Mouse (Mus musculus): ENCODE data around the gene Dennd4a. TPM values are rescaled to one million over a fixed set of nuclear protein-coding genes. Genes with fewer than 3 reads are reported as not detected.

Gene Dennd4a
- polyA plus RNA-seq, 1 experiment from 2014 or later: 6.3 TPM

GRCm38 (mm10) chr9:64792379-64793274, 18.5 kb upstream of the Dennd4a start:
- Histone ChIP-seq H3K27me3 (replicated peaks; ENCODE audit: insufficient read depth, low read length) (no peaks in the 10 kb centered on the region), H3K4me2 (replicated peaks; ENCODE audit: low read depth, low read length) (no peak overlapping the region), H3K9me3 (ENCODE audit: low read length) (no peaks in the 10 kb centered on the region), H3K4me3 (ENCODE audit: low read depth, low read length) (no peak overlapping the region), H3K4me1 (ENCODE audit: insufficient read depth, low read depth, low read length) (no peaks in the 10 kb centered on the region), H3K27ac (ENCODE audit: low read length) (peak overlapping the region; percentile 54), H3K36me3 (ENCODE audit: insufficient read depth, low read length) (no peaks in the 10 kb centered on the region), H3K9ac (replicated peaks; ENCODE audit: low read depth) (no peak overlapping the region)
- 36% methylated on average over 10 of the region's 10 CpGs for WGBS
- DNase-seq (ENCODE audit: low spot score) (peak; percentile 60), ATAC-seq (no peak)
- TF ChIP-seq EP300 (IDR thresholded peaks at IDR 0.05) (peak; percentile 32; the same call in 1 of the 2 replicates), CTCF (IDR thresholded peaks at IDR 0.05) (no peak)

GRCm38 (mm10) chr9:64793275-64793590, 17.9 kb upstream of the Dennd4a start:
- Histone ChIP-seq H3K9ac (replicated peaks; ENCODE audit: low read depth) (no peak overlapping the region), H3K27ac (ENCODE audit: low read length) (peak overlapping the region; percentile 81; the same call in 1 of the 2 replicates), H3K27me3 (replicated peaks; ENCODE audit: insufficient read depth, low read length) (no peaks in the 10 kb centered on the region), H3K4me1 (ENCODE audit: insufficient read depth, low read depth, low read length) (no peaks in the 10 kb centered on the region), H3K4me2 (replicated peaks; ENCODE audit: low read depth, low read length) (no peak overlapping the region), H3K9me3 (ENCODE audit: low read length) (no peaks in the 10 kb centered on the region), H3K36me3 (ENCODE audit: insufficient read depth, low read length) (no peaks in the 10 kb centered on the region), H3K4me3 (ENCODE audit: low read depth, low read length) (no peak overlapping the region)
- ATAC-seq (no peak), DNase-seq (ENCODE audit: low spot score) (no peak)
- no peak for TF ChIP-seq CTCF (IDR thresholded peaks at IDR 0.05)
- TF ChIP-seq EP300 (IDR thresholded peaks at IDR 0.05): no peak

- no peaks in the 10 kb centered on the region for H3K27me3 ChIP-seq (replicated peaks; ENCODE audit: insufficient read depth, low read length)
- no peaks in the 10 kb centered on the region for H3K36me3 ChIP-seq (ENCODE audit: insufficient read depth, low read length)
- ATAC-seq: no peak
- TF ChIP-seq EP300 (IDR thresholded peaks at IDR 0.05) (no peak), CTCF (IDR thresholded peaks at IDR 0.05) (no peak)
- H3K4me1 ChIP-seq (ENCODE audit: insufficient read depth, low read depth, low read length): no peaks in the 10 kb centered on the region
- H3K27ac ChIP-seq (ENCODE audit: low read length): peak overlapping the region; percentile 81
- 53% methylated on average over 3 of the region's 3 CpGs for WGBS
- DNase-seq (ENCODE audit: low spot score): no peak
- no peaks in the 10 kb centered on the region for H3K9me3 ChIP-seq (ENCODE audit: low read length)
- no peak overlapping the region for H3K4me3 ChIP-seq (ENCODE audit: low read depth, low read length)
- no peak overlapping the region for H3K4me2 ChIP-seq (replicated peaks; ENCODE audit: low read depth, low read length)
- no peak overlapping the region for H3K9ac ChIP-seq (replicated peaks; ENCODE audit: low read depth)
These were observed 17.3 kb upstream of the Dennd4a start for GRCm38 (mm10) chr9:64793794-64794193.

- ATAC-seq (peak; percentile 85), DNase-seq (ENCODE audit: low spot score) (peak; percentile 96)
- TF ChIP-seq CTCF (IDR thresholded peaks at IDR 0.05) (peak; percentile 29), EP300 (IDR thresholded peaks at IDR 0.05) (peak; percentile 76)
- WGBS: 58% methylated on average over 6 of the region's 6 CpGs
- H3K36me3 ChIP-seq (ENCODE audit: insufficient read depth, low read length): no peaks in the 10 kb centered on the region
- no peak overlapping the region for H3K4me3 ChIP-seq (ENCODE audit: low read depth, low read length)
- no peaks in the 10 kb centered on the region for H3K4me1 ChIP-seq (ENCODE audit: insufficient read depth, low read depth, low read length)
- no peaks in the 10 kb centered on the region for H3K27me3 ChIP-seq (replicated peaks; ENCODE audit: insufficient read depth, low read length)
- H3K9me3 ChIP-seq (ENCODE audit: low read length): no peaks in the 10 kb centered on the region
- H3K4me2 ChIP-seq (replicated peaks; ENCODE audit: low read depth, low read length): no peak overlapping the region
- no peak overlapping the region for H3K9ac ChIP-seq (replicated peaks; ENCODE audit: low read depth)
- peak overlapping the region; percentile 81 for H3K27ac ChIP-seq (ENCODE audit: low read length)
These were observed 16.4 kb upstream of the Dennd4a start for GRCm38 (mm10) chr9:64794448-64795420.

GRCm38 (mm10) chr9:64795846-64796615, 15.1 kb upstream of the Dennd4a start:
- no peak overlapping the region for H3K4me3 ChIP-seq (ENCODE audit: low read depth, low read length)
- no peak overlapping the region for H3K9ac ChIP-seq (replicated peaks; ENCODE audit: low read depth)
- H3K4me2 ChIP-seq (replicated peaks; ENCODE audit: low read depth, low read length): no peak overlapping the region
- DNase-seq (ENCODE audit: low spot score) (peak; percentile 48), ATAC-seq (no peak)
- no peaks in the 10 kb centered on the region for H3K36me3 ChIP-seq (ENCODE audit: insufficient read depth, low read length)
- no peaks in the 10 kb centered on the region for H3K27me3 ChIP-seq (replicated peaks; ENCODE audit: insufficient read depth, low read length)
- H3K4me1 ChIP-seq (ENCODE audit: insufficient read depth, low read depth, low read length): no peaks in the 10 kb centered on the region
- no peak overlapping the region for H3K27ac ChIP-seq (ENCODE audit: low read length)
- H3K9me3 ChIP-seq (ENCODE audit: low read length): no peaks in the 10 kb centered on the region
- TF ChIP-seq CTCF (IDR thresholded peaks at IDR 0.05): no peak
- no peak for TF ChIP-seq EP300 (IDR thresholded peaks at IDR 0.05)
- whole genome bisulfite sequencing: 54% methylated on average over 3 of the region's 3 CpGs
